Mouse (Mus musculus) layer of hippocampus, adult 18-20 months (tissue): ENCODE data around the gene Tspan18. TPM values are rescaled to one million over a fixed set of nuclear protein-coding genes. Genes with fewer than 3 reads are reported as not detected.

Source experiments
- DNase-seq, 2 experiments: peaks; one replicate each; pipeline ENCODE4 v3.0.0; 2022; ENCODE audit warnings: low spot score in 2 of 2
- long read RNA-seq: library from polyadenylated mRNA; stranded (forward); transcript quantifications from one replicate; pipeline ENCODE4 v2.0.0, GENCODE M21; 2021
- total RNA-seq, 2 experiments: library from RNA; stranded (reverse); gene quantifications; 2 replicates each; pipeline ENCODE4 v1.2.3; 2021

Tspan18 gene
- 10 to 100 TPM; 27.8 to 31.3 TPM for total RNA-seq
- long read RNA-seq, transcript Tspan18-202 (10 exons, 3,751 nt): major isoform, 26 of 32 reads
- long read RNA-seq, partial matches to known transcripts: 1 of 32 reads
- long read RNA-seq, other reads (novel, unspliced or antisense): 4 of 32 reads

GRCm38 (mm10) chr2:93333817-93334731 is at the start of gene Tspan18:
TSS of gene Tspan18 (minus strand) at chr2:93334505.
- DNase-seq: no peak

DNA sequence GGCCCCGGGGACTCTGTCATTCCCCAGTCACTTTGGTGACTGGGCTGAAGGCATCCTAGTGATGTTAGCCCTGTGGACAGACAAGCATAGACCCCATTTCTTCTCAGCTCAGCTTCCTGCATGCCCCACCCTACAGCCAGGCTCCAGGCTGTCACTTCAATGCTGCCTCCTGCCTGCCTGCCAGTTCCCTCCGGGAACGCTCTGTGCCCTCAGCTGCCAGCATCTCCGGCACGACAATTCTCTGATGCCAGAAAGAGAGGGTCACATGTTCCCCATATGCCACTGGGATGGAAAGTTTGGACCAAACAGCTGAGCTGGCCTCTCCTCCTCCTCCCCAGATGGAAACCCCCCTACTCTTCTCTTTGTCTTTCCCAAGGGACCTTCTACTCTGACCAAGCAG is 49.5 kb upstream of the Tspan18 start:
- DNase-seq: peak; percentile 45 to 73

GRCm38 (mm10) chr2:93380680-93381089 is 46.4 kb upstream of the Tspan18 start:
- no peak for DNase-seq

GRCm38 (mm10) chr2:93377797-93378196 is 43.5 kb upstream of the Tspan18 start:
- DNase-seq: peak; percentile 37 to 61

DNA sequence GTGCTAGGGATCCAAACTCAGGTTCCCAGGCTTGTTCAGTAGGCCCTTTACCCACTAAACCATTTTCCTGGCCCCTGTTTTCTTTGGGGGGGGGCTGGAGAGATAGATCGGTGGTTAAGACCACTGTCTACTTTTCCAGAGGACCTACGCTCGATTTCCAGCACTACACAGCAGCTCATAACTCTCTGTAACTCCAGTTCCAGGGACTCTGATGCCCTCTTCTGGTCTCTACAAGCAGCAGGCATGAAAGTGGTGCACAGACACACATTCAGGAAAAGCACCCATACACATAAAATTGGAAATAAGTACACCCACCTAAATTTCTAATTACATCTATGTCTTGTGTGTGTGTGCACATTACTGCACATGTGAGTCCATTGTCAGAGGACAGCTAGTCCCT is 42.9 kb upstream of the Tspan18 start:
- no peak for DNase-seq

- no peak for DNase-seq
Measured at GRCm38 (mm10) chr2:93372872-93373271, 38.6 kb upstream of the Tspan18 start.

GRCm38 (mm10) chr2:93372097-93372571 is 37.8 kb upstream of the Tspan18 start:
- no peak for DNase-seq

- DNase-seq: peak in 1 of 2 experiments; percentile 10
Measured at GRCm38 (mm10) chr2:93368954-93369353, 34.6 kb upstream of the Tspan18 start.

- no peak for DNase-seq
Measured at GRCm38 (mm10) chr2:93367962-93368361, 33.7 kb upstream of the Tspan18 start.

DNA sequence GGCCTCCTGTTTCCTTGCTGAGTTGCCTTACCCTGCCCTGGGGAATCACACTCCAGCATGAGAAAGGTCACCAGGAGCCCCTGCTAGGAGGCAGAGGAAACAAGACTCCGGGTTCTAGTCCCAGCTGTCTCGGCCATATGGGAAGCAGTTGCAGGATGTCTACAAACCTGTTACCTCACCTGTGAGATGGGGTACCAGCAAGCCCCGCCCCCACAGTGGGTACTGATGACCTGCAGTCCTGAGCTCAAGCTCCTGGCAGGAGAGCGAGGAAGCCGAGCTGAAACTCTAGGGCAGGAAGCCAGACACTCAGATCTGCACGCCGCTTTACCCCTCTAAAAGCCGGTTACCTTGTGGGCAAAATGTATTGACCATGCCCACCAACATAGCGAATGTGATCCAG is 31.1 kb upstream of the Tspan18 start:
- no peak for DNase-seq

DNA sequence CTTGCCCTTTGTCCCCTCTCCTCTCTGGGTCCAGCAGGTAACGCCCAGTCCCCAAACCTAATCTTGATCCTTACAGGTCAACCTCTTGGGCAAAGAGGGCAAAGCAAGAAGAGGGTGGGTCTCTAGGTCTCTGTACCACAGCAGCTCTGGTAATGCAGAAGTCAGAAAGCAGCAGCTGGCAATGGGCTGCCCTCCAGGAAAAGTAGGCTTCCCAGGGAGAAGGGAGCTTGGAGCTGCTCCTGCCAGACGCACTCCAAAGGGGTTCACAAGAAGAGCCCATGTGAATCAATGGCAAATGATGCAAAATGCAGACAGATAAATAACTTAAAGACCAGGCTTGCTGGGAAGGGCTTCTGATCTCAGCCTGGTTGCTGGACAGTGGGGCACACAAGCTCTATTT is 30.6 kb upstream of the Tspan18 start:
- no peak for DNase-seq

- no peak for DNase-seq
Measured at GRCm38 (mm10) chr2:93361454-93361853, 27.1 kb upstream of the Tspan18 start.

DNA sequence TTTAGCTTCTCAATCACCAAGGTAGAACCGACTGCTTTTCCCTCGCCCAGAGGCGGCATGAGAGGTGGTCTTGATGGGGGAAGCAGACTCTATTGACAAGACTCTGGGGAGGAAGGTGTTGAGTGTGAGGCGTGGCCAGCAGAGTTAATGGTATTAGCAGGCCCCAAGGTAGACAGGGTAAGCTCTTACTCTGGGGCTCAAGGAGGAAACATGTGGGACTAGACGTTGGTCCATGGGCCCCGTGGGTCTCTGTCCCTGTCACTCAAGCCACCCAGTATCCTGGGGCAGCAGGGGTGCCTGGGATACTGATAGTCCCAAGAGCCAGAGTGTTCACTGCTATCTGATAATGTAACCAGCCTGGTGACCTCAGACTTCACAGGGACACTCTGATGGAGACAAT is 26.0 kb upstream of the Tspan18 start:
- no peak for DNase-seq

- no peak for DNase-seq
Measured at GRCm38 (mm10) chr2:93357391-93357790, 23.1 kb upstream of the Tspan18 start.

DNA sequence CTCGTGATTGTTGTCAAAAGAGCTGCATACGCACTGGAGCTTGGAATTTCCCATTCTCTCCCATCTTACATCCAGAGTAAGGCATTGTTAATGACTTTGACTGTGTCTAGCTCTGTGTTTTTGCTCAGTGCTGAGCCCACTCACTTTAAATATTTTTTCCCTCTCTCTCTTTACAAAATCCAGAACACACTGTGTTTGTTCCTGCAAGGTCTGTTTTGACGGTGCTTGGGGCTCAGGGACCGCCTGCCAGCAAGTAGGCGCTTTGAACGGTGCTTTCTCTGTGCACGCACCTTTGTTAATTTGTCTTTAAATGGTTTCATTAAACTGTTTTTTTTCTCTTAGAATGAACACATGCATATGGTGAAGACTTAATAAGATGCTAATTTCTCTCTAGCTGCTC is 21.5 kb upstream of the Tspan18 start:
- peak in 1 of 2 experiments; percentile 74 for DNase-seq

- no peak for DNase-seq
Measured at GRCm38 (mm10) chr2:93354621-93355020, 20.3 kb upstream of the Tspan18 start.

DNA sequence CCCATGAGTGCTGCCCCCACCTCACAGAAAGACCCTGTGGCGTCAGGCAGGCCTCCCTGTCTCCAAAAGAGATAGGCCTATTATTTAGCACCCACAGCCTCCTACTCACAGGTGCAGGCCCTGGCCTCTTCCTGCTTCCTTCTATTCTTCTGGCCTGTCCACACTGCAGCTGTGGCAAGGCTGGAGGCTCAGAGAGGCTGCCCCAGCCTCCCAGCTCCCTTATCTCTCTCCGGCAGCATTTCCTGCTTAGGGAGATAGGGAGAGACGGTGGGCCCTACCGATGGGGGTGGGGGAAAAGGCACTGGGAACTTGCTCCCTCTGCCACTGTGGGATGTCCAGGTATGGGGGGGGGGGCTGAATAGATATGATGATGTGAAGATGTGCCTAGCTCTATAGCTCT is 19.4 kb upstream of the Tspan18 start:
- DNase-seq: no peak

- no peak for DNase-seq
Measured at GRCm38 (mm10) chr2:93352915-93353685, 18.8 kb upstream of the Tspan18 start.

DNA sequence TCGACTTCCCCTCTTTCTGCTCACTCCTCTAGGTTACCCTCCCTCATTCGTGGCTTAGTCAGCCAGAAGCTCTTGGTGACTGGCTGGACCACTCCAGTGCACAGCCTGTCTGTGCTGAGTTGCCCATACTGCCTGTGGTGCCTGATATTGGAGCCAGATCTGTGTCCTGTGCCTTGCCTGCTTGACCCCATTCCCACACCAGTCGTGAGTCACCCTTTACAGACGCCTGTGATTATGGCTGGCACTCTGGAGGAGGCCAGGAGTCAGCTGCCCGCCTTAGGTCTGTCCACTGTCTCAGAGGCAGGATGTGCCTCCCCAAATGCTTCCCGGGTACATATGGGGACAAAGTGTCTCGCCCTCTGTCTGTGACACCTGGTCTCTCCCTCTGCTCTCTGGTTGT is 17.0 kb upstream of the Tspan18 start:
- no peak for DNase-seq

DNA sequence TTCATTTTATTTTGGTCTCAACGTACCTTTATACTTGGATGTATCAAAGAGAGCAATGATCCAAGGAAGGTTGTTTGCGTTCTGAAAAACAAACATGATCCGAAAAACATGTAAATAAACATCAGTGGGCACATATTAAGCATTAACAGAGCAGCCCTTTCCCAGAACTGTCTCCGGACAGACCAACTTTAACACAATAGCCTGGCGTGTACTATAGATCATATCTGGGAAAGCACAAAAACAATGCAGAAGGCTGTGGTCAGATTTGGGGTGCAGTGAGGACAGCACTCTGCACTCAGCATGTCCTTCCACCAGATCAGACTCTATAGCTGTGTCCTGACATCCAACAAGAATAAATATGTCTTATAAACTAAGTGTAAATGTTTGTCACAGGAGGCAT is 12.7 kb upstream of the Tspan18 start:
- DNase-seq: no peak

GRCm38 (mm10) chr2:93346609-93347008 is 12.3 kb upstream of the Tspan18 start:
- DNase-seq: no peak
